Mouse (Mus musculus) cerebellum, postnatal 4 days (tissue): ENCODE data around the gene Eci1.

Experiments
- DNase-seq, 2 experiments: peaks; one replicate each; pipeline ENCODE4 v3.0.0; 2022; ENCODE audit warnings: low spot score in 2 of 2, mixed read lengths in 1 of 2

The Eci1 gene

GRCm38 (mm10) chr17:24473612-24474275 is 47.3 kb downstream of the Eci1 start, which contains the start of gene Bricd5:
Gene Bricd5 (plus strand): TSS chr17:24473884.
- DNase-seq = no peak

DNA sequence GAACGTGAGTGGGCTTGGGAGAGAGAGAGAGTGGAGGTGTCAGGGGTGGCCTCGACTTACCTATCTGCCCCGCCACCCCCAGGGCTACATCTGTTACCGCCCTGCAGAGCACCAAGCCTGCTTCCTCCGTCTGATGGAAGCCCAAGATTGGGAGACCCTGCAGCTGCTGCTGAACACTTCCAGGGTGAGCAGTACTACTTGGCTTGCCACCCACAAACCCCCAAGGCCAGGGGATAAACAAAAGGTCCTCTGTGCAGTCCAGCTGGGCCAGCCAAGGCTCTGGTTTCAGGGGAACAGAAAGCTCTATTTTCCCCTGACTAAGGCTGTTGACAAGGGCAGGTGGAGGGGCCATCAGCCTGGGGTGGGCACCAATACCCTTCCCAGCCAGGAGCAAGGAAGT is 48.1 kb downstream of the Eci1 start:
- no peak for DNase-seq

- no peak for DNase-seq
Observed at GRCm38 (mm10) chr17:24475586-24475985, 49.1 kb downstream of the Eci1 start.

- no peak for DNase-seq
Observed at GRCm38 (mm10) chr17:24476022-24476776, 49.8 kb downstream of the Eci1 start.

- DNase-seq = no peak
Observed at GRCm38 (mm10) chr17:24477053-24477984, 50.9 kb downstream of the Eci1 start.

DNA sequence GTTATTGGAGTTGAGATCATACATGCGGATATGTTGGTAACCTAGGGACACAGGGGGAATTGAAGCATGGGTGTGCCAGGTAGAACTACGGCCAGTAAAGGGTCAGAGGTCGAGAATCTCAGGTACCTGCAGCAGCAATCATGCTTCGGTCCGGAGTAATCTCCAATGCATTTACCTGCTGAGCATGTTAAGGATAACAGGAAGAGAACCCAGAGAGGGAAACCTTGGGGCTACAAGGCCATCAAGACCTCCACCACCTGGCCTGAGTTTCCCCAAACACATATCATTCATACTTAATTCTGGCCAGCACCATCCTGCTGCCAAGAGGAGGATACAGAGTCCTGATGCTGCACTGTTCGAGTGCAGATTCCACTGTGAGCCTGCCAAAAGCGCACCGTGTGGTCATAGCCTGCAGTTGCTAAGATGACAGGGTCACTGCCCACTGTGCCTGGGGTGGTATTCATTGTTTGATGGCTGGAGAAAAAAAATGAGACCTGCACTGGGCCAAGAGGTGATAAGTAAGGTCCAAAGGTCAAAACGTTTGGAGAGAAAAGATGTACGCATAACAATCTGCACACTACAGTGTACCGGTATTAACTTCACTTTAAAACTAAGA is 51.7 kb downstream of the Eci1 start:
- DNase-seq = no peak

- DNase-seq = peak; percentile 95 to 98
Observed at GRCm38 (mm10) chr17:24478663-24479380, 52.4 kb downstream of the Eci1 start, which contains the start of gene Mlst8. Gene Mlst8 (minus strand): TSS chr17:24479078.

DNA sequence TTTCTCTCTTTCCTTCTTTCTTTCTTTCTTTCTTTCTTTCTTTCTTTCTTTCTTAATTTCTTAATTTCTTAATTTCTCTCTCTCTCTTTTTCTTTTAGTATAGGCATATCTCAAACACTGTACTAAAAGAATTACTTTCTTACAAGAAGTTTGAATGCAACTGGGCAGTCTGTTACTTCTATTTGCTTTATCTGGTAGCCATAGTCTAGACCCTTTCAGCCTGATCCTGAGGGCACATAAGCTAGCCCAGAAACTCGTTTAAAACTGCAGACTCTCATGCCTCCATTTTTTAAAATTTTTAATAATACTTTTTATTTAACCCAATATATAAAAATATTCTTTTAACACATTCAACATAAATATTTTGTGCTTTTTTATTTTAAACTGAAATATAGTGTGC is 53.0 kb downstream of the Eci1 start:
- no peak for DNase-seq

- no peak for DNase-seq
Observed at GRCm38 (mm10) chr17:24480201-24480826, 53.9 kb downstream of the Eci1 start.

GRCm38 (mm10) chr17:24481027-24481815 is 54.8 kb downstream of the Eci1 start:
- no peak for DNase-seq

GRCm38 (mm10) chr17:24483495-24483894 is 57.1 kb downstream of the Eci1 start:
- DNase-seq = no peak

GRCm38 (mm10) chr17:24485090-24485860 is 58.8 kb downstream of the Eci1 start:
- peak; percentile 31 to 70 for DNase-seq

GRCm38 (mm10) chr17:24488186-24488661 is 61.8 kb downstream of the Eci1 start, which contains the start of gene Caskin1:
Gene Caskin1 (plus strand): TSS chr17:24488601.
- peak in 1 of 2 experiments; percentile 59 for DNase-seq

GRCm38 (mm10) chr17:24488662-24489264 is 62.3 kb downstream of the Eci1 start:
- peak in 1 of 2 experiments; percentile 55 for DNase-seq
